Mouse (Mus musculus) spleen, adult 2 months (tissue): Measurements from ENCODE around the gene Grk5. TPM values are rescaled to one million over a fixed set of nuclear protein-coding genes. Genes with fewer than 3 reads are reported as not detected.
A peak's percentile ranks its signal among the peaks of the same experiment; 100 is the strongest.
"Not testable (repeated sequence)": the region's sequence is repeated elsewhere in the genome, so short reads cannot be mapped to it uniquely, and the experiment has no call there.

Source experiments
- DNase-seq, 2 experiments: peaks; one replicate each; pipeline versions ENCODE4 v3.0.0 to v3.0.0-alpha.2; 2012 to 2021; ENCODE audit warnings: low spot score in 2 of 2, low read depth in 1 of 2
- H3K27ac ChIP-seq: fragments of 200-500 bp; 2 replicates; pipeline ENCODE4 v1.5.1; 2012; ENCODE audit warnings: low read length, inconsistent platforms; ENCODE audit not compliant: insufficient read depth
- H3K27me3 ChIP-seq: fragments of 200-500 bp; 2 replicates; pipeline ENCODE4 v1.6.1; 2012; ENCODE audit warnings: mild to moderate bottlenecking, moderate library complexity, low read length, inconsistent platforms; ENCODE audit not compliant: control insufficient read depth, insufficient read depth
- H3K36me3 ChIP-seq: fragments of 200-500 bp; 2 replicates; pipeline ENCODE4 v1.6.1; 2012; ENCODE audit warnings: mild to moderate bottlenecking, low read length, inconsistent platforms; ENCODE audit not compliant: control insufficient read depth, insufficient read depth
- H3K4me1 ChIP-seq: fragments of 200-500 bp; 2 replicates; pipeline ENCODE4 v1.6.1; 2011; ENCODE audit warnings: inconsistent platforms; ENCODE audit not compliant: control insufficient read depth, insufficient read depth, insufficient read length
- H3K4me3 ChIP-seq: fragments of 200-500 bp; 2 replicates; pipeline ENCODE4 v1.5.1; 2011; ENCODE audit warnings: mild to moderate bottlenecking, inconsistent platforms; ENCODE audit not compliant: insufficient read depth, insufficient read length; ENCODE audit errors: extremely low read depth
- CTCF ChIP-seq: fragments of 200-500 bp; IDR thresholded peaks from 2 replicates; pipeline ENCODE4 v1.5.1; 2011; ENCODE audit warnings: mild to moderate bottlenecking, inconsistent platforms; ENCODE audit not compliant: insufficient read depth, insufficient read length, insufficient replicate concordance; ENCODE audit errors: extremely low read depth
- POLR2A ChIP-seq: fragments of 200-500 bp; IDR thresholded peaks from 2 replicates; pipeline ENCODE4 v1.6.1; 2011; ENCODE audit warnings: low read depth, low read length, inconsistent platforms
- WGBS: fragments of 180-500 bp; shearing (Covaris S2); methylation state at CpG from one replicate; pipeline ENCODE4 v1.1.7; 2018; 5-methylcytosine and 5-hydroxymethylcytosine counted together
- polyA plus RNA-seq: library from polyadenylated mRNA; depleted of rRNA; stranded (reverse); fragments of >200 nt; gene quantifications from 2 replicates; pipeline ENCODE4 v1.2.3, GENCODE M21; 2012; rRNA removed

Grk5 gene
- polyA plus RNA-seq: 2.0 and 2.1 TPM in 2 replicates

GRCm38 (mm10) chr19:60889714-60890315 is at the start of gene Grk5:
Grk5 (plus strand) TSS chr19:60889749.
- WGBS: 1% methylated on average over 55 of the region's 55 CpGs
- H3K27me3 ChIP-seq: no peaks in the 10 kb centered on the region
- DNase-seq: peak; percentile 77 to 93
- H3K36me3 ChIP-seq: no peaks in the 10 kb centered on the region
- H3K4me3 ChIP-seq: peak within 1 kb of the TSS; percentile 58
- H3K27ac ChIP-seq: peak within 1 kb of the TSS; percentile 89
- H3K4me1 ChIP-seq: no peaks in the 10 kb centered on the region; the same call in 1 of the 2 replicates
- TF ChIP-seq POLR2A: no peak; the same call in 1 of the 2 replicates
- peak; percentile 83 for TF ChIP-seq CTCF

- DNase-seq: no peak
- Histone ChIP-seq H3K36me3 (peaks cover 7% of the 10 kb centered on the region), H3K27ac (no peak overlapping the region), H3K27me3 (no peaks in the 10 kb centered on the region), H3K4me3 (no peak overlapping the region), H3K4me1 (no peaks in the 10 kb centered on the region)
- TF ChIP-seq CTCF (no peak), POLR2A (no peak)
Observed at GRCm38 (mm10) chr19:60843324-60843723, 46.2 kb upstream of the Grk5 start.

- Histone ChIP-seq H3K27ac (no peak overlapping the region), H3K4me3 (no peak overlapping the region), H3K36me3 (peaks cover under 1% of the 10 kb centered on the region), H3K27me3 (no peaks in the 10 kb centered on the region), H3K4me1 (no peaks in the 10 kb centered on the region)
- TF ChIP-seq CTCF (no peak), POLR2A (no peak)
- no peak for DNase-seq
Observed at GRCm38 (mm10) chr19:60845731-60846130, 43.8 kb upstream of the Grk5 start.

GRCm38 (mm10) chr19:60860868-60861700 is 28.5 kb upstream of the Grk5 start, which contains the start of gene Sfxn4:
Sfxn4 (minus strand) TSS chr19:60861479.
- Histone ChIP-seq H3K36me3 (peaks cover 10% of the 10 kb centered on the region), H3K27ac (peak within 1 kb of the TSS; percentile 57), H3K27me3 (no peaks in the 10 kb centered on the region), H3K4me3 (peak within 1 kb of the TSS; percentile 74), H3K4me1 (no peaks in the 10 kb centered on the region)
- DNase-seq: peak; percentile 77 to 88
- TF ChIP-seq CTCF (no peak), POLR2A (peak; percentile 17; the same call in 1 of the 2 replicates)
- 4% methylated on average over 30 of the region's 30 CpGs for WGBS

- H3K4me3 ChIP-seq, H3K27me3 ChIP-seq, DNase-seq, H3K27ac ChIP-seq, H3K4me1 ChIP-seq: not testable (repeated sequence)
- WGBS: 95% methylated on average over 4 of the region's 4 CpGs
- peaks cover 24% of the 10 kb centered on the region for H3K36me3 ChIP-seq
Observed at GRCm38 (mm10) chr19:60866169-60866568, 23.4 kb upstream of the Grk5 start.

- TF ChIP-seq CTCF (no peak), POLR2A (no peak)
- no peaks in the 10 kb centered on the region for H3K27me3 ChIP-seq
- no peak overlapping the region for H3K27ac ChIP-seq
- 60% methylated on average over 1 of the region's 1 CpGs for WGBS
- no peaks in the 10 kb centered on the region; the same call in 1 of the 2 replicates for H3K4me1 ChIP-seq
- H3K4me3 ChIP-seq: no peak overlapping the region
- no peak for DNase-seq
- H3K36me3 ChIP-seq: peaks cover 17% of the 10 kb centered on the region
Observed at GRCm38 (mm10) chr19:60870489-60870888, 19.1 kb upstream of the Grk5 start.

GRCm38 (mm10) chr19:60871366-60871765 is 18.2 kb upstream of the Grk5 start:
- Histone ChIP-seq H3K27me3 (no peaks in the 10 kb centered on the region), H3K4me1 (no peaks in the 10 kb centered on the region; the same call in 1 of the 2 replicates), H3K27ac (no peak overlapping the region), H3K4me3 (no peak overlapping the region), H3K36me3 (peaks cover 17% of the 10 kb centered on the region)
- WGBS: 79% methylated on average over 5 of the region's 5 CpGs
- no peak for DNase-seq
- TF ChIP-seq CTCF: no peak
- no peak for TF ChIP-seq POLR2A
